Mouse (Mus musculus): ENCODE results near the gene Zfp819. TPM values are rescaled to one million over a fixed set of nuclear protein-coding genes. Genes with fewer than 3 reads are reported as not detected.
"Not testable (repeated sequence)": the region's sequence is repeated elsewhere in the genome, so short reads cannot be mapped to it uniquely, and the experiment has no call there.

Zfp819 gene
- total and polyA plus RNA-seq, 3 experiments: 0.05 TPM; not detected in 2

GRCm38 (mm10) chr7:43654519-43654918, 47.5 kb downstream of the Zfp819 start:
- Histone ChIP-seq H3K9me3 (replicated peaks) (no peaks in the 10 kb centered on the region), H3K36me3 (replicated peaks) (no peaks in the 10 kb centered on the region), H3K4me3 (ENCODE audit: low read depth, low read length) (no peak overlapping the region), H3K27me3 (ENCODE audit: insufficient read depth, low read length) (peaks cover 14% of the 10 kb centered on the region), H3K4me1 (ENCODE audit: insufficient read depth, low read depth, low read length) (no peaks in the 10 kb centered on the region)
- ATAC-seq (ENCODE audit: extremely low read depth, insufficient number of reproducible peaks, low FRiP score, poor library complexity, severe bottlenecking) (no peak), DNase-seq (ENCODE audit: low spot score) (no peak)
- TF ChIP-seq CTCF (IDR thresholded peaks at IDR 0.05; ENCODE audit: low read depth, low read length) (no peak), POLR2AphosphoS5 (IDR thresholded peaks at IDR 0.05; ENCODE audit: insufficient replicate concordance, low read depth, low read length) (no peak), TAL1 (conservative IDR thresholded peaks at IDR 0.05; ENCODE audit: low read depth, low read length) (no peak), GATA2 (IDR thresholded peaks at IDR 0.05; ENCODE audit: borderline replicate concordance, low read depth, low read length) (no peak), GATA1 (IDR thresholded peaks at IDR 0.05; ENCODE audit: borderline replicate concordance, low read length) (no peak)

GRCm38 (mm10) chr7:43656232-43656631, 49.3 kb downstream of the Zfp819 start:
- Histone ChIP-seq H3K36me3 (replicated peaks) (no peaks in the 10 kb centered on the region), H3K27me3 (ENCODE audit: insufficient read depth, low read length) (peaks cover 20% of the 10 kb centered on the region), H3K4me1 (ENCODE audit: insufficient read depth, low read depth, low read length) (no peaks in the 10 kb centered on the region), H3K4me3 (ENCODE audit: low read depth, low read length) (no peak overlapping the region), H3K9me3 (replicated peaks) (no peaks in the 10 kb centered on the region)
- DNase-seq (ENCODE audit: low spot score) (no peak), ATAC-seq (ENCODE audit: extremely low read depth, insufficient number of reproducible peaks, low FRiP score, poor library complexity, severe bottlenecking) (no peak)
- TF ChIP-seq CTCF (IDR thresholded peaks at IDR 0.05; ENCODE audit: low read depth, low read length) (no peak), POLR2AphosphoS5 (IDR thresholded peaks at IDR 0.05; ENCODE audit: insufficient replicate concordance, low read depth, low read length) (no peak), TAL1 (conservative IDR thresholded peaks at IDR 0.05; ENCODE audit: low read depth, low read length) (no peak), GATA2 (IDR thresholded peaks at IDR 0.05; ENCODE audit: borderline replicate concordance, low read depth, low read length) (no peak), GATA1 (IDR thresholded peaks at IDR 0.05; ENCODE audit: borderline replicate concordance, low read length) (no peak)

DNA sequence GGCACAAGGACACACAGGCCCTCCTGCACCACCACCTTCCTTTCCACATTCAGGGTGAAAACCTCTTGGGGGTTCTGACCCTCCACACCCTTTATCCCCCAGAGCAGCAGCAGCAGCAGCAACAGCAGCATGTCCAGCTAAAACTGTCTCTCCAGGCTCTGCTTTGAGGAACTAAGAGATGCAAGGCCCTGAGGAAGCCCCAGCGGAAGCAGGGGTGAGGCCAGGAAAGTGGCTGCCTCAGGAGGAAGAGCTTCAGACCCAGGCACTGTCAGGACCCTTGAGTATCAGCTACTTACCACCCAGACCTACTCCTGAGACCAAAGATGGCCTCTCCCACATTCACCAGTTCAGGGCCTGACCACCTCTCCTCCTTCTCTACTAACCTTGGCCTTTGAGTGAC, 53.0 kb downstream of the Zfp819 start, which contains the start of gene Siglece:
Gene Siglece, minus strand, starts transcription at position 160 of the 400 bp plus-strand sequence.
- Histone ChIP-seq H3K9me3 (replicated peaks) (no peaks in the 10 kb centered on the region), H3K36me3 (replicated peaks) (no peaks in the 10 kb centered on the region), H3K4me1 (ENCODE audit: insufficient read depth, low read depth, low read length) (no peaks in the 10 kb centered on the region), H3K27me3 (ENCODE audit: insufficient read depth, low read length) (peaks cover 19% of the 10 kb centered on the region), H3K4me3 (ENCODE audit: low read depth, low read length) (no peak within 1 kb of the TSS)
- DNase-seq (ENCODE audit: low spot score): no peak
- TF ChIP-seq GATA1 (IDR thresholded peaks at IDR 0.05; ENCODE audit: borderline replicate concordance, low read length): no peak
- no peak for TF ChIP-seq POLR2AphosphoS5 (IDR thresholded peaks at IDR 0.05; ENCODE audit: insufficient replicate concordance, low read depth, low read length)
- TF ChIP-seq TAL1 (conservative IDR thresholded peaks at IDR 0.05; ENCODE audit: low read depth, low read length): no peak
- TF ChIP-seq CTCF (IDR thresholded peaks at IDR 0.05; ENCODE audit: low read depth, low read length): no peak
- TF ChIP-seq GATA2 (IDR thresholded peaks at IDR 0.05; ENCODE audit: borderline replicate concordance, low read depth, low read length): no peak
- ATAC-seq (ENCODE audit: extremely low read depth, insufficient number of reproducible peaks, low FRiP score, poor library complexity, severe bottlenecking): no peak

GRCm38 (mm10) chr7:43662804-43663203, 55.8 kb downstream of the Zfp819 start:
- TF ChIP-seq POLR2AphosphoS5 (IDR thresholded peaks at IDR 0.05; ENCODE audit: insufficient replicate concordance, low read depth, low read length): no peak
- Histone ChIP-seq H3K27me3 (ENCODE audit: insufficient read depth, low read length) (peaks cover 15% of the 10 kb centered on the region), H3K36me3 (replicated peaks) (no peaks in the 10 kb centered on the region), H3K4me3 (ENCODE audit: low read depth, low read length) (no peak overlapping the region), H3K4me1 (ENCODE audit: insufficient read depth, low read depth, low read length) (no peaks in the 10 kb centered on the region), H3K9me3 (replicated peaks) (no peaks in the 10 kb centered on the region)
- no peak for ATAC-seq (ENCODE audit: extremely low read depth, insufficient number of reproducible peaks, low FRiP score, poor library complexity, severe bottlenecking)
- no peak for DNase-seq (ENCODE audit: low spot score)

GRCm38 (mm10) chr7:43667221-43667620, 60.3 kb downstream of the Zfp819 start:
- H3K36me3 ChIP-seq (replicated peaks); H3K9me3 ChIP-seq (replicated peaks); H3K4me1 ChIP-seq (ENCODE audit: insufficient read depth, low read depth, low read length); DNase-seq (ENCODE audit: low spot score); ATAC-seq (ENCODE audit: extremely low read depth, insufficient number of reproducible peaks, low FRiP score, poor library complexity, severe bottlenecking); H3K27me3 ChIP-seq (ENCODE audit: insufficient read depth, low read length); H3K4me3 ChIP-seq (ENCODE audit: low read depth, low read length): not testable (repeated sequence)

Other genes starting within 250 kb of the Zfp819 start
Only the 20 nearest of the 25 such genes appear.
- not detected in 2 replicates for gene Lim2, start 179.5 kb upstream of the Zfp819 start, total RNA-seq (2014; fragmentation: Nextera tagmentation)
- not detected in 2 replicates for gene Lim2, start 179.5 kb upstream of the Zfp819 start, total RNA-seq (2017)
- 0.04 TPM in 1 of 2 replicates, not detected in the other for gene Lim2, start 179.5 kb upstream of the Zfp819 start, polyA plus RNA-seq (2012)
- gene Nkg7, start 170.1 kb upstream of the Zfp819 start, total RNA-seq (2014; fragmentation: Nextera tagmentation): not detected in 2 replicates
- not detected in 2 replicates for gene Nkg7, start 170.1 kb upstream of the Zfp819 start, total RNA-seq (2017)
- gene Nkg7, start 170.1 kb upstream of the Zfp819 start, polyA plus RNA-seq (2012): not detected in 2 replicates
- not detected in 2 replicates for gene Cldnd2, start 166.4 kb upstream of the Zfp819 start, total RNA-seq (2014; fragmentation: Nextera tagmentation)
- gene Cldnd2, start 166.4 kb upstream of the Zfp819 start, total RNA-seq (2017): not detected in 2 replicates
- not detected in 2 replicates for gene Cldnd2, start 166.4 kb upstream of the Zfp819 start, polyA plus RNA-seq (2012)
- 75.0 and 92.3 TPM in 2 replicates for gene Etfb, start 163.1 kb upstream of the Zfp819 start, total RNA-seq (2014; fragmentation: Nextera tagmentation)
- 207 and 218 TPM in 2 replicates for gene Etfb, start 163.1 kb upstream of the Zfp819 start, total RNA-seq (2017)
- gene Etfb, start 163.1 kb upstream of the Zfp819 start, polyA plus RNA-seq (2012): 60.1 and 77.3 TPM in 2 replicates
- 3.5 TPM in 1 of 2 replicates, not detected in the other for gene Gm45233, start 163.0 kb upstream of the Zfp819 start, total RNA-seq (2014; fragmentation: Nextera tagmentation)
- gene Gm45233, start 163.0 kb upstream of the Zfp819 start, total RNA-seq (2017): 0.93 TPM in 1 of 2 replicates, not detected in the other
- gene Gm45233, start 163.0 kb upstream of the Zfp819 start, polyA plus RNA-seq (2012): not detected in 2 replicates
- gene Vsig10l, start 144.0 kb upstream of the Zfp819 start, total RNA-seq (2014; fragmentation: Nextera tagmentation): not detected in 2 replicates
- gene Vsig10l, start 144.0 kb upstream of the Zfp819 start, total RNA-seq (2017): 0.33 and 0.35 TPM in 2 replicates
- gene Vsig10l, start 144.0 kb upstream of the Zfp819 start, polyA plus RNA-seq (2012): 0.32 and 0.44 TPM in 2 replicates
- not detected in 2 replicates for gene Iglon5, start 117.1 kb upstream of the Zfp819 start, total RNA-seq (2014; fragmentation: Nextera tagmentation)
- gene Iglon5, start 117.1 kb upstream of the Zfp819 start, total RNA-seq (2017): 0.05 and 0.06 TPM in 2 replicates
- gene Iglon5, start 117.1 kb upstream of the Zfp819 start, polyA plus RNA-seq (2012): not detected in 2 replicates
- not detected in 2 replicates for gene 4931406B18Rik, start 101.2 kb upstream of the Zfp819 start, total RNA-seq (2014; fragmentation: Nextera tagmentation)
- gene 4931406B18Rik, start 101.2 kb upstream of the Zfp819 start, total RNA-seq (2017): 0.06 and 0.44 TPM in 2 replicates
- not detected in 2 replicates for gene 4931406B18Rik, start 101.2 kb upstream of the Zfp819 start, polyA plus RNA-seq (2012)
- 0.10 TPM in 1 of 2 replicates, not detected in the other for gene Cd33, start 62.7 kb upstream of the Zfp819 start, total RNA-seq (2014; fragmentation: Nextera tagmentation)
- 0.41 and 0.60 TPM in 2 replicates for gene Cd33, start 62.7 kb upstream of the Zfp819 start, total RNA-seq (2017)
- gene Cd33, start 62.7 kb upstream of the Zfp819 start, polyA plus RNA-seq (2012): 0.13 and 0.69 TPM in 2 replicates
- 1.2 and 1.3 TPM in 2 replicates for gene Zfp658, start 44.9 kb upstream of the Zfp819 start, total RNA-seq (2014; fragmentation: Nextera tagmentation)
- 1.1 and 1.2 TPM in 2 replicates for gene Zfp658, start 44.9 kb upstream of the Zfp819 start, total RNA-seq (2017)
- 0.24 and 0.25 TPM in 2 replicates for gene Zfp658, start 44.9 kb upstream of the Zfp819 start, polyA plus RNA-seq (2012)
- 7.0 and 11.0 TPM in 2 replicates for gene Zfp719, start 27.6 kb upstream of the Zfp819 start, total RNA-seq (2014; fragmentation: Nextera tagmentation)
- 6.4 and 7.8 TPM in 2 replicates for gene Zfp719, start 27.6 kb upstream of the Zfp819 start, total RNA-seq (2017)
- 0.07 and 0.12 TPM in 2 replicates for gene Zfp719, start 27.6 kb upstream of the Zfp819 start, polyA plus RNA-seq (2012)
- gene Ceacam18, start 27.5 kb downstream of the Zfp819 start, total RNA-seq (2014; fragmentation: Nextera tagmentation): not detected in 2 replicates
- 0.16 and 0.29 TPM in 2 replicates for gene Ceacam18, start 27.5 kb downstream of the Zfp819 start, total RNA-seq (2017)
- not detected in 2 replicates for gene Ceacam18, start 27.5 kb downstream of the Zfp819 start, polyA plus RNA-seq (2012)
- 1.2 TPM in 1 of 2 replicates, not detected in the other for gene Siglece, start 53.0 kb downstream of the Zfp819 start, total RNA-seq (2014; fragmentation: Nextera tagmentation)
- 0.05 TPM in 1 of 2 replicates, not detected in the other for gene Siglece, start 53.0 kb downstream of the Zfp819 start, total RNA-seq (2017)
- gene Siglece, start 53.0 kb downstream of the Zfp819 start, polyA plus RNA-seq (2012): not detected in 2 replicates
- 2.5 and 2.7 TPM in 2 replicates for gene Ctu1, start 64.8 kb downstream of the Zfp819 start, total RNA-seq (2014; fragmentation: Nextera tagmentation)
- gene Ctu1, start 64.8 kb downstream of the Zfp819 start, total RNA-seq (2017): 6.5 and 8.6 TPM in 2 replicates
- gene Ctu1, start 64.8 kb downstream of the Zfp819 start, polyA plus RNA-seq (2012): 14.9 and 20.9 TPM in 2 replicates
- not detected in 2 replicates for gene Klk14, start 83.2 kb downstream of the Zfp819 start, total RNA-seq (2014; fragmentation: Nextera tagmentation)
- not detected in 2 replicates for gene Klk14, start 83.2 kb downstream of the Zfp819 start, total RNA-seq (2017)
- not detected in 2 replicates for gene Klk14, start 83.2 kb downstream of the Zfp819 start, polyA plus RNA-seq (2012)
- not detected in 2 replicates for gene Klk13, start 105.4 kb downstream of the Zfp819 start, total RNA-seq (2014; fragmentation: Nextera tagmentation)
- gene Klk13, start 105.4 kb downstream of the Zfp819 start, total RNA-seq (2017): 0.27 TPM in 1 of 2 replicates, not detected in the other
- gene Klk13, start 105.4 kb downstream of the Zfp819 start, polyA plus RNA-seq (2012): not detected in 2 replicates
- not detected in 2 replicates for gene Klk12, start 161.7 kb downstream of the Zfp819 start, total RNA-seq (2014; fragmentation: Nextera tagmentation)
- not detected in 2 replicates for gene Klk12, start 161.7 kb downstream of the Zfp819 start, total RNA-seq (2017)
- not detected in 2 replicates for gene Klk12, start 161.7 kb downstream of the Zfp819 start, polyA plus RNA-seq (2012)
- not detected in 2 replicates for gene Klk11, start 167.4 kb downstream of the Zfp819 start, total RNA-seq (2014; fragmentation: Nextera tagmentation)
- not detected in 2 replicates for gene Klk11, start 167.4 kb downstream of the Zfp819 start, total RNA-seq (2017)
- not detected in 2 replicates for gene Klk11, start 167.4 kb downstream of the Zfp819 start, polyA plus RNA-seq (2012)
- not detected in 2 replicates for gene Klk10, start 173.9 kb downstream of the Zfp819 start, total RNA-seq (2014; fragmentation: Nextera tagmentation)
- gene Klk10, start 173.9 kb downstream of the Zfp819 start, total RNA-seq (2017): not detected in 2 replicates
- not detected in 2 replicates for gene Klk10, start 173.9 kb downstream of the Zfp819 start, polyA plus RNA-seq (2012)
- gene Klk9, start 184.7 kb downstream of the Zfp819 start, total RNA-seq (2014; fragmentation: Nextera tagmentation): not detected in 2 replicates
- 0.06 TPM in 1 of 2 replicates, not detected in the other for gene Klk9, start 184.7 kb downstream of the Zfp819 start, total RNA-seq (2017)
- not detected in 2 replicates for gene Klk9, start 184.7 kb downstream of the Zfp819 start, polyA plus RNA-seq (2012)

All from G1E (cell line).